Mouse (Mus musculus) cerebral cortex, adult 2 months (tissue): ENCODE data around the gene Ndufc2.

ENCODE experiments used
- WGBS: fragments of 180-500 bp; shearing (Covaris S2); methylation state at CpG from one replicate; pipeline ENCODE4 v1.1.7; 2018; 5-methylcytosine and 5-hydroxymethylcytosine counted together

The Ndufc2 gene

DNA sequence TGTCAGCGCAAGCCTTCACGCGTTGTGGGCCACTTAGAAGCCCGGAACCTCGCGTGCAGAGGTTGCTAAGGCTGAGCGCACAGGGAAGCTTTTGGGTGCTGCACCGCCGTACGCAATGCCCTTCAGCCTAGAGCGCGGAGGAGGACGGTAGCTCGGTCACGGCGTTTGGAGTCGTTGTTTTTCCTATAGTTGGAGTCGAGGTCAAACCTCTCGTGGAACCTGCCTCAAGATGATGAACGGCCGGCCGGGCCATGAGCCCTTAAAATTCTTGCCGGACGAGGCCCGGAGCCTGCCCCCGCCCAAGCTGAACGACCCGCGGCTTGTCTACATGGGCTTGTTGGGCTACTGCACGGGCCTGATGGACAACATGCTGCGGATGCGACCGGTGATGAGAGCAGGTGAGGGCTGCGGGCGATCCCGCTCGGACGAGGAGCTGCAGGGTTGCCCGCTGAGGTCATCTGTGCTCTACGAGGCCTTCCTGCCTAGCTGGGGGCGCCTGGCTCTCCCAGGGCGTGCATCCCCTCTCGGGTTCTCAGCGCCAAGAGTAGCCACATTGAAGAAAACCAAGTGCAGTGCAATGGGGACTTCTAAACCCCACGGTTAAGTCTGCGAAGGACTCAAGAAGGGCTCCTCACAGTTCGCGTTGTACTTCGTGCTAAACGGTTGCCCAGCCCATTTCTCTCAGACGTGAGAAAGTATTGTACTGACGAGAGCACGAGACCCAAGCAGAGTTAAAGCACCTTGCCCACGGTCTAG lies at the start of gene Ndufc2:
Ndufc2 (plus strand) TSS at position 44 of the 756 bp plus-strand sequence.
- under 1% methylated on average over 54 of the region's 54 CpGs for WGBS

DNA sequence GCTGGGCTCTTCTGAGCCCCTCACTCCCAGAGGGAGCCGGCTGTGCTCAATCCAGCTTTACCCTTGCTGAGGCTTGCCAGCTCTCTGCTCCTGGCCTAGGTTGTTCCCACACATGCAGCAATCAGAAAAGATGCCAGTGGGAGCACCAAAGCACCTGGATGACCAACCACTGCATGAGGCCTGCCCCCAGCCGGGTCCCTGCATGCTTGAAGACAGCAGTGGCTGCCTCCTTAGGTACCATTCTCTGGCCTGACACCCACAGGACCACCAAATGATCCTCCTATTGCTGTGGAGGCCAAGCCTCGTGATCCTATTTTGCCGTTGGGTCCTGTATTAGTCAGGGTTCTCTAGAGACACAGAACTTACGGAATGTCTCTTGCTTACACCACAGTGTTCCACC lies 48.9 kb upstream of the Ndufc2 start:
- 80% methylated on average over 5 of the region's 5 CpGs for WGBS

DNA sequence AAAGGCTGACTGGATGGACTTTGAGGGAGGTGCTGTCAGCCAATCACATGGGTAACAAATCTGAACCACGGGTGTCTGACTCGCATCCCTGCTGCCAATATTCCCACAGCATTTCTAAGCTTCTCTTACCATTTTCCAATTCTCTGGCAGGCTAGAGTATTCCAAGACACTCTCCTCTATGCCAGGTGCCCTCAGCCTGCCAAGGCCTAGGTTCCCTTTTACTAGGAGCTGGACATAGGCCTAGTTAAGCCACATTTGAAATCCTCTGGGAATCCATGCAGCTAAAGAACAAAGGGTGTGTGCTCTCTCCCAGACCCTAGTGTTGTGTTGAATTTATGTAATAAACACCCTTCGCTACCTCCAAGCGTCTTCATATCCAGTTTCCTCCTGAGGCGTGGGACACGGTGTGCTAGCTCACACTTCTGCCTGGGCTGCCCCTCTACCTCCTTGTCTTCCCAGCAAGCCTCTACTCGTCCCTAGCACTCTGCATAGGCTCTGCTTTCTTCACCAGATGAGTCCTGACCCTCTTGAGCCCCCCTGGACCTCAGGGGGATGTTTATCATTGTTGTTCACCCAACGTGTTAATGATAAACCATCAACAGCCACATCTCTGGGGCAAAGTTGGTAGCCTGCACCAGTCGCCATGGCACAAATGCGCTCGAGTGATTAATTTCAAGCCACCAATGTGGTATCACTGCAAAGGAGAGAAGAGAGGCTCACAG lies 47.9 kb upstream of the Ndufc2 start:
- 80% methylated on average over 11 of the region's 11 CpGs for WGBS

DNA sequence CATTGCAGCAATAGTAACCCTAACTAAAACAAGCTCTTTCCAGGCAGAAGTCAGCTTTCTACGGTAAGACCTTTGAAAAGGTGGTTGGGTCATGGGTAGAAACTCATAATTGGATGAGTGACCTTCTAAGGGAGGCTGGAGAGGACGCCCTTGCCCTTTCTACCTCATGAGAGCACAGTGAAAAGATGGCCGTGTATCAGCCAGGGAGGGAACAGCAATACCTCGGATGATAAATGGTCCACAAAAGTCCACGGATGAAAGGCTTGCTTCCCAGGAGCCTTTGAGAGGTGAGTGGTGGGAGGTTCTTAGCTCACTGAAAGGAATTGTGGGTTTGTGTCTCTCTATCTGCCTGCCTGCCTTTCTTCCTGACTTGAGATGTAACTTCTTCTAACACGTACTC lies 46.4 kb upstream of the Ndufc2 start:
- 91% methylated on average over 6 of the region's 6 CpGs for WGBS

DNA sequence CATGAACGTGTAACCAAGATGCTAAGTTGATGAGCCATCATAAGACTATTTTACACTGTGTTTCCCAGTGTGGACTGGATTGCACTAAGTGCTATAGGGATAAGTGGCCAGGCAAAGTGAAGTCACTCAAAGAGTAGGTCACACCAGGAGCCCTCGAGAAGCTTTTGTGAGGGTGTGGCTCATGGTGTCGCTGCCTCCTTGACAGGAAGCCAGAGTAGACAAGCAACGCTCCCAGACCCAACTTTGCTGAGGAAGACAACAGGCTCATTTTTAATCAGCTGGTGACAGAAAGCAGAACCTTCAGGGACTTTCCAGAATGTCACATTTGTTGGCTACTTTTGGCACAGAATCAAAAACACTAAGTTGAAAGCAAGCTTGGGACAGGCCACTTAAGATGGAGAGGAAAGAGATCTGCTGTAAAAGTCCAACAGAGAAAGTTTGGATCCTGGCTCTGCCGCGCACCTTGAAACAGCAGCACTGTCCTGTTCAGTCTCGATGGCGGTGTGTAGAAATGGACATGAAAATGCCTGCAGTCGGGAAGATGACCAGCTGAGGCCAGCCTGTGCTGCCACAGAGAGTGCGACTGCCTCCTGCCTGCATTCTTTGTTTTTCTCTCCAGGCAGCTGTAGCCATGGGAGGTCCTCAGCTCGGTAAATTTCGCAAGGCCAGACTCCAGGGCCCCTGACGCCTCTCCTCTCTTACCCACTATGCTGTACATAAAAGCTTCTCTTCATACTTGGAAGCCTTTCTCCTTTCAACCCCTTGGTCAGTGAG lies 44.5 kb upstream of the Ndufc2 start:
- 64% methylated on average over 13 of the region's 13 CpGs for WGBS

DNA sequence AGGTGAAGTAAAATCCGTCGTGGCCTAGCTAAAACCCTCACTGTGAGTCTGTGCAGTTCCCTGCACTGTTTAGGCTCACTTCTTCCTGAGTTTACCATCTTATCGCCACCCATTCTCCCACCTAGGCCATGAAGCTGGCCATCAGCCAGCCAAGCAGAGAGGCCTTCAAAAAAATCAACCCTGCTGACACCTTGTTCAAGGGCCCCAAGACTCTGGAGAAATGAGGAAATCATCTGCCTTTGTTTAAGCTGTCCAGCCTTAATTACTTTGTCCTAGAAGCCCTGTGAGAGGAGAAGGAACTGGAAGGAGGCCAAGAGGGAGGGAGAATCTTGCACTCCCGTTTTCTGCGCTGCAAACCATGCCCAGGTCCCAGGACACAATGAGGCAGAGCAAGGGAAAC lies 43.5 kb upstream of the Ndufc2 start:
- 60% methylated on average over 5 of the region's 5 CpGs for WGBS

DNA sequence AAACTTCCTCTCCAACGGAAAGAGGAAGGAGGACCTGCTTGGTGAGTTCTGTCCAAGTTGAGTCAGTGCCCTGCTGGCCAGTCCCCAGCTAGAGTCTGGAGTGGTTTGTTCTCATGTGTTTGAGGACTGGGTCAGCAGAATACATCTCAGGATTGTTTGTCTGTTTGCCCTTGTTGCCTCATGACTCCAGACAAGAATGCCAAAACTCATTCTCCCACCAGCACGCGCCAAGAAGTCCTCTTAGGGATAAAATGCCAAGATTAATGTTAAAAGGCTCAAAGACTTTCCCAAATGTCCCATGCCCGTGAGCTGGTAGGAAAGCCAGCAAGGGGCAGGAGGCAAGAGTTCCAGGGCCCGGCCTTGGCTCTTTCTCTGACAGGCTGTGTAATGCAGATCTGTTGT lies 42.9 kb upstream of the Ndufc2 start:
- WGBS = 65% methylated on average over 5 of the region's 5 CpGs

DNA sequence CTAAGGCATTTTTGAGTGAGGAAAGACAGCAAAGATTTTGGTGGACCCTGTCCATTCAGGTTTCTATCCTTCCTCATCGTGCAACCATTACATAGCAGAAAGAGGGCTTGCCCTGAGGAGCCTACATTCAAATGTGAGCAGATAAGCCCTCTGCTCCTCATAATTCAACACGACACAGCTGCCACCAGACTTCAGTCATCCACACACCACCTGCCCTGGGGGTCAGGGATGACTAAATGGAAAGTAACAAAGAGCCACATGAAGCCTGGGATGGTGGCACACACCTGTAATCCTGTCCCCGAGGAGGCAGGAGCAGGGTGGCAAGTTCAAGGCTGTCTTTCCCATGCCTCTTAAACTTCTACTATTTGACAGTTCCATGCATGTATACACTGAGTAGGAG lies 42.0 kb upstream of the Ndufc2 start:
- 79% methylated on average over 3 of the region's 3 CpGs for WGBS

DNA sequence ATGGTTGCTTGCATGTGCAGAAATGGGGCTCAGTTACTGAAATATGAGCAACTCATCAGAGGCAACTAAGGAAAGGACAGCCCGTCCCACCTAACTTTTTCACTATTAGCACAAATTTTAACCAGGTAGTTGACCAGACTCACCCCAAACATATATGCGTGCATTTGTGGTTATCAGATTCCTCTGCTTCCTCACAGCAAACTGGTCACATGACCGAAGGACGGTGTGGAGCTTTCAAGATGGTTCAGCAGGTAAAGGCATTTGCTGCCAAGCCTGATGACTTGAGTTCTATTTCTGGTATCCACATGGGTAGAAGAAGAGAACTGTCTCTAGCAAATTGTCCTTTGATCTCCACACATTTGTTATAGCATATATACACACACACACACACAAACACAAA lies 41.5 kb upstream of the Ndufc2 start:
- 94% methylated on average over 4 of the region's 4 CpGs for WGBS

DNA sequence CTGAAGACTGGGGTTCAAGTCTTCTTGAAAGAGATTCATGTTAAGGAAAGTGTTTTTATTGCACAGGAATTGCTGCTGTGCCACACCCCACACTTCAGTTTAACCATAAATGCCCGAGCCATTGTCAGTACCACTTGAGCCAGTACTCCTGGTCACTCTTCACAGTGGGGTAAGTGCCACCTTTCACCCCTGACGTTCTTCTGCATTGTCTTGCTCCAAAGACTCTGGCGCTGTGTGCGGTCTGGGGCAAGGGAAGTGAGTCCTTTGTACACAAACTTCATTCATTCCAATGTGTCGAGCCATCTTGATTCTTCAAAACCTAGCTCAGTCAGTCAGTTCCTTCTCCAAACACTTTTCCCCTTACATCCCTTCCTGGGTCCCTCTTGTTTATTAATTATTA lies 39.6 kb upstream of the Ndufc2 start:
- 84% methylated on average over 5 of the region's 5 CpGs for WGBS

DNA sequence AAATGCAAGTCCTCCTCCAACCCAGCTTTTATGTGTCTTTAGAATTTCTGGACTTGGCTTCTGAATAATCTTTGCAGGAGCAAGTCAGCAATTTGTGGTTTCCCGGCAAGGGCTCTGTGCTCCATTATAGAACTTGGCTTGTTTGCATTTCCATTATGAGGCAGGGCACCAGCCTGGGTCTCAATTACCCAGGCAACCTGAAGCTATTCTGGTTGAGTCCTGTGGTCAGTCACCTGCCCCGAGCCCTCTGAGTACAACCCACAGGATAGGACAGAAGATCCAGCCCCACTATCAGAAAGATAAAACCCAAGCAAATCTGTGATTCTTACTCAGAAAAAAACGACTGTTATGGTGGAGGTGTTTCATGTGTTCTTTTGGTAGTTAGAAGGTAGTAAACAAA lies 38.8 kb upstream of the Ndufc2 start:
- 42% methylated on average over 3 of the region's 3 CpGs for WGBS

DNA sequence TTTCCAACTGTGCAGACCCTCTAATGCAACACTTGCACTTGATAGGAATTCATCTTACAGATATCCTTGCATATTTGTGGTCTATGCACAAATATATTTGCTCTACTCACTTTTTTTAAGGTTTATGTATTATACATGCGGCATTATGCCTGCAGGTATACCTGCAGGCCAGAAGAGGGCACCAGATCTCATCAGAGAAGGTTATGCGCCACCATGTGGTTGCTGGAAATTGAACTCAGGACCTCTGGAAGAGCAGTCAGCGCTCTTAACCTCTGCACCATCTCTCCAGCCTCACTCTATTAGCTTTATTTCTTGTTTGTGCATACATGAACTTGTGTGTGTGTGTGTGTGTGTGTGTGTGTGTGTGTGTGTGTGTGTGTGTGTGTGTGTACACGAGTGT lies 38.3 kb upstream of the Ndufc2 start:
- WGBS = 35% methylated on average over 4 of the region's 4 CpGs

DNA sequence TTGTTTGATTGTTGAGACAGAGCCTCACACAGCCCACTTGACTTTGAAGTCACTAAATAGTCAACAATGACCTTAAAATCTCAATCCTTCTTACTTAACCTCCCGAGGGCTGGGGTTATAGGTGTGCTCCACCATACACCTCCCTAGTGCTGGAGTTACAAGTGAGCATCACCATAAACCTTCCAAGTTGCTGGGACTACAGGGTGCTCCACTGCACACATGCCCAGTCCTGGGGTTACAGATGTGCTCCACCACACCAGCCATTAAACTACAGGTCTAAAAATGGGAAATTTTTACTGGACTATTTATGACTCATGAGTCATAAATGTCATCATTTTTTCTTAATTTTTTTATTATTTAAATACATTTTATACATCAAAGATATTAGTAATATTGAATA lies 33.9 kb upstream of the Ndufc2 start:
- 88% methylated on average over 1 of the region's 1 CpGs for WGBS

DNA sequence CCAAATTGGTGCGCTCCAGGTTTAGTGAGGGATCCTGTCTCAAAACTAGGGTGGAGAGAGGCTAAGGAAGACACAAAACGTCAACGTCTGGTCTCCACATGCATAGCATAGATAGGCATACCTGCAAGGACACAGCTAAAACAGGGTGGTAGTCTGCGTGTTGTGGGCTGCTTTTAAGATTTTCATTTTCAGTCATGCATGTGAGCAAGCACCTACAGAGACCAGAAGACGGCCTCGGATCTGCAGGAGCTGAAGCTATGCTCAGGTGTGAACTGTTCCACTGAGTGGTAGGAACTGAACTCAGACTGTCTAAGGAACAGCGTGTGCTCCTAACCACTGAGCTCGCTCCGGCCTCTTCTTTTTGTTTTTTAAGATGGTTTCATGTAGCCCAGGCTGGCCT lies 24.7 kb upstream of the Ndufc2 start:
- 96% methylated on average over 9 of the region's 9 CpGs for WGBS

DNA sequence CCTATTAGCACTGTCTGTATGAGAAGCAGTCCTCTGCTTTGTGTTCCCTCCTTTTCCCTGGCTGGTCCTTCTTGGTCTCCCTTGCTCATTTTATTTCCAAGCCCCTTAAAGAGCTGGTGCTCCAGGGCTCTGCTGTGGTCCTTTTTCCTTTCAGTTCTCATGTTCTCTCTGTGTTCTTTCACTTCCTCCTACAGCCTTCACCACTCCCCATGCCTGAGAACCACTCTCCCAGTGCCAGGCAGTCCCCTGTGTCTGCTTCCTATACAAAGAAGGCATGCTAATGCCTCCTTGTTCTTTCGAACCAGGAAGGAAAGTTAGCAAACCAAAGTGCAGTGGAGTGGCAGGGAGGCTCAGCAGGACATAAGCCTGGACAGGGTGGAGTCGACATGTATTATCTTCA lies 23.9 kb upstream of the Ndufc2 start:
- 72% methylated on average over 2 of the region's 2 CpGs for WGBS

DNA sequence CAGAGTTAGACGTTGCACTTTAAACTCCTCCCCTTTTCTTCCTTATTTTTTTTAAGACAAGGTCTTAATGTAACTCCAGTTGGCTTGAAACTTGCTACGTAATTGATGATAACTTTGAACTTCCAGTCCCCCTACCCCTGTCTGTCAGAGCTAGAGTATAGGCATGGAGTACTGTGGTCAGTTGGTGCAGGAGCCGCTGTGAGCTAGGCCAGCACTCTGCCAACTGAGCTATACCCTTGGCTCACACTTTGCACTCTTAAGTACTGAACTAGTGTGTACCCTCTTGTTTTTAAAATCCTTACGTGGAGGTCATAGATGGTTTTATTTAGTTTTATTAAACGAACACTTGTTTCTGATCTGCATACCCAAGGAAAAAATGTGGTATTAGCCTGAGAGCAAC lies 20.5 kb upstream of the Ndufc2 start:
- WGBS = 89% methylated on average over 5 of the region's 5 CpGs

DNA sequence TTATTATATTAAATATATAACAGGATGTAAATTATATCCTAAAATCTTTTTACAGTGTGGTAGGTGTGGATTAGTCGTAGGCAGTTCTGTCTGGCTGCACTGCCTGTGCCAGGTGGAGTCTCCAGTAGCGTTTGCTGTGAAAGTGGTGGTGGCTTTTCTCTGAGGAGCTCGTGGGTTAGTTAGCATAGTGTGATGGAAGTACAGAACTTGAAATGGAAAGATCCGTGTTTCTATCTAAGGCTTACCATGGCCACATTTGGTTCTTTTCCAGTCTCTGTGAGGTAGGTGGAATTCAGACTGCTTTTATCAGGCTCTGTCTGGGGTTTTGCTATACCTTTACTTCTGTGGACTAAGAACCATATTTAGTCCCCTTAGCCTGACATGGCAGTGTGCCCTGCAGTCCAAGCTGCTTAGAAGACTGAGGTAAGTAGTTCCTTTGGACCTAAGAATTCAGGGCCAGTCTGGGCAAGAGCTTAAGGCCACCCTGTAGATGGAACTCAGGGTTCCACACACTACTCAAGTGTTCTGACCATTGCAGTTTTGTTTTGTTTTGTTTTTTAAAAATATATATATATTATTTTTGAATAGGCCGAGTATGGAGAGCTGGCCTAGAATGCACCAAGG lies 19.2 kb upstream of the Ndufc2 start:
- 75% methylated on average over 5 of the region's 5 CpGs for WGBS

DNA sequence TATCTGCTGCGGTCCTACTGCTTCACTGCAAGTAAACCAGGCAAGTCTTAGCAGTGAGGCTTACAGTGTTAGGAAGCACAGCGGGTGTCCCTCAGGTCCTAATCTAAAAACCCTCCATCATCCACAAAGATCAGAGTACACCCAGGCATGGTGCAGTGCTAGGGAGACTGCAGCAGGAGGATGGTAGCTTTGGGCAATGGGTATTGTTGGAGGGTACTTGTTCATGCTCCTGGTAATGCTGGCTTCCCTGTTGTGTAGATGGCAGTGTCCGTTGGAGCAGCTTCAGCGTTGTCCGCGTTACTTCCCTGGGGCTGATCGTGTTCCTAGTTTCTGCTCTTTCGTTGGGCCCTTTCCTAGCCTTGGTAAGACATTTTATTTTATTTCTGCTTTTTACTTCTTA lies 17.1 kb upstream of the Ndufc2 start:
- WGBS = 96% methylated on average over 8 of the region's 8 CpGs

DNA sequence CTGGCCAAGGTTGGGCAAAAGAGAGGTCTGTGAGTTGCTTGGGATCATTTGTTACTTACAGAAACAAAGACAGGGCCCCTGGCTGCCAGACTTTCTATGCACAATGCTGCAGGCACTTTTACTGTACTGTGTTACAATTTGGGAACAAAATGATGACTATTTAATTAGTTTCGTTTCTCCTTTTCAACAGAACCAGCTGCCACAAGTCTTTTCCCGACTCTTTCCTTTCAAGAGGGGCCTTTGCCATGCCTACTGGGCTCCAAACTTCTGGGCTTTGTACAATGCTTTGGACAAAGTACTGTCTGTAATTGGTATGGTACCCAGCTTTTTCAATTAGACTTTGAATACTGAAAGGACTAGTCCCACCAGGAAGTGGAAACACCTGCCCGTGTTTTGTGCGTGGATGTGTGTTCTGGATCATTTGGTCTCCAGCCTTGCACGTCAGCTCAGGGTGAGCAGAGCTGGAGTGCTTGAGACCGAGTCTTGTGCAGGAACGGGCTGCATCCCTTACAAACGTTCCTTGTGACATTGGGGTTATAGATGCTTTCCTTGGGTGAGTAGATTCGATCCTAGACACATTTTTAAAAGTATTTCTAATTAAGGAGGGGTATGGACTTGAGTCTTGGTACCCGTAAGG lies 16.2 kb upstream of the Ndufc2 start:
- 76% methylated on average over 10 of the region's 10 CpGs for WGBS

DNA sequence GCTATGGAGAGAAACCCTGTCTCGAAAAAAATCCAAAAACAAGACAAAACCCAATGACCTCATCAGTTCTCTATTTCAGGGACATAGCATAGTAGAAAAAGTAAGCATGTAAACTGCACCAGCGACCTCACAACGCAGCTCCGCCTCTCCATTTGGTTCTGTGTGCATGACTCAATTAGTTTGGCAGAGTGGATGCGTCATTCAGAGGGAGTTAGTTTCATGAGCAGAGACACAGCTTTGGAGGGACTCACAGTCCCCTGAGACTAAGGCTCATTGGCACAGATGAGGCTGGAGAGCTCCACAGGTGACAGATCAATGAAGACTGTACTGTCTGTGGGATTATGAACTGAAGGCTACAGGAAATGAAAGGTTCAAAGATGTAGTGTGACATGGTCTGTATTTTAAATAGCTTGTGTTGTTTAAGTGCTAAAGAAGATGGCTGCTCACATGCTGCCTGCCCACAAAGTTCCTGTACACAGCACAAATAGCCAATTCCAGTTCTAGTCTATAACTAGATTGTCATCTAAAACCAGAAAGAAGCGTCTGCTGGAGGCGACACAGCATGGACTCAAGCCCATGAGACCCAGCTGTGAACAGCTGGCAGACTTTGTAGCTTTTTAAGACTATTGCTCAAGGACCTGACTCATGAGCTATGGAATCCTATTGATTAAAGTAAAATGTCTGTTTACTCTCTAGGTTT lies 13.5 kb upstream of the Ndufc2 start:
- WGBS = 49% methylated on average over 7 of the region's 7 CpGs

DNA sequence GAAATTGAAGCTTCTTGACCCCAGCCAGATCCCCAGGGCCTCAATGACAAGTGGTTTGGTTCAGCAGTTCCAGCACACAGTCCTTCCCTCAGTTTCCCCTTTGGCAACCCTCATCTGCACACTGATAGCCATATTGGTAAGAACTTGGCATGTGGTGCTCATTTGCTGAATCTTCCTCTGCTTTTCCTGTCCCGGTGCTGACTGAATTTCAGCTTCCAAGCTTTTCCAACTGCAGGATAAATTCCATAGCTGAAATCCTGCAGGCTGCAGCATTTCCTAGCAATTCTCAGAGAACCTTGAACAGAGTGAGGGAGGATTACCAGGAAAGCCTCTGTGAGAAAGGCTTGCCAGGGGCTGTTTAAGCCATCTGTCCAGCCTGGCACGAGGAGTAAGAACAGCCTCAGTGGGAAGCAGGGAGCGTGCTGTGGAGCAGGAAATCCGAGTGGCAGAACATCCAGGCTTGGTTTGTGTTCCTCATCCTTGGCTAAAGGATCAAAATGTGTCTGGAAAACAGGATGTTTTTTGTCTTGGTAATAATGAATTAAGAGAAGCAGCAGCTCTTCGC lies 12.9 kb upstream of the Ndufc2 start:
- 19% methylated on average over 5 of the region's 5 CpGs for WGBS
